Mouse (Mus musculus) bone marrow, adult 2 months (tissue): ENCODE measurements around the gene Kdm1b. TPM values are rescaled to one million over a fixed set of nuclear protein-coding genes. Genes with fewer than 3 reads are reported as not detected.
A peak's percentile ranks its signal among the peaks of the same experiment; 100 is the strongest.

Experiments used
- H3K27ac ChIP-seq: fragments of 200-500 bp; 2 replicates; pipeline ENCODE4 v1.5.1; 2012; ENCODE audit warnings: low read depth, mild to moderate bottlenecking, control low read depth, inconsistent platforms, low read length; ENCODE audit not compliant: control insufficient read depth, poor library complexity, insufficient read depth
- H3K4me1 ChIP-seq: fragments of 200-500 bp; 2 replicates; pipeline ENCODE4 v1.6.1; 2011; ENCODE audit warnings: low read length; ENCODE audit not compliant: control insufficient read depth, insufficient read depth
- H3K4me3 ChIP-seq: fragments of 200-500 bp; replicated peaks from 2 replicates; pipeline ENCODE3; 2011; ENCODE audit warnings: mild to moderate bottlenecking, low read depth, low read length, control low read depth; ENCODE audit not compliant: control insufficient read depth
- CTCF ChIP-seq: fragments of 200-500 bp; IDR thresholded peaks from 2 replicates; pipeline ENCODE4 v1.5.1; 2011; ENCODE audit warnings: low read length, control low read depth; ENCODE audit not compliant: control insufficient read depth, insufficient read depth
- POLR2A ChIP-seq: fragments of 200-500 bp; IDR thresholded peaks from 2 replicates; pipeline ENCODE4 v1.6.1; 2011; ENCODE audit warnings: low read depth, mild to moderate bottlenecking, control low read depth, low read length, borderline replicate concordance; ENCODE audit not compliant: control insufficient read depth
- WGBS: fragments of 180-500 bp; shearing (Covaris S2); methylation state at CpG from one replicate; pipeline ENCODE4 v1.1.7; 2018; 5-methylcytosine and 5-hydroxymethylcytosine counted together
- polyA plus RNA-seq: library from polyadenylated mRNA; stranded (reverse); fragments of >200 nt; gene quantifications from 2 replicates; pipeline ENCODE4 v1.2.4, GENCODE M21; 2011; ENCODE audit warnings: low replicate concordance; ENCODE audit not compliant: missing spikeins, insufficient read depth, insufficient read length

The Kdm1b gene
- polyA plus RNA-seq, 1 experiment, result 8.5 TPM

DNA sequence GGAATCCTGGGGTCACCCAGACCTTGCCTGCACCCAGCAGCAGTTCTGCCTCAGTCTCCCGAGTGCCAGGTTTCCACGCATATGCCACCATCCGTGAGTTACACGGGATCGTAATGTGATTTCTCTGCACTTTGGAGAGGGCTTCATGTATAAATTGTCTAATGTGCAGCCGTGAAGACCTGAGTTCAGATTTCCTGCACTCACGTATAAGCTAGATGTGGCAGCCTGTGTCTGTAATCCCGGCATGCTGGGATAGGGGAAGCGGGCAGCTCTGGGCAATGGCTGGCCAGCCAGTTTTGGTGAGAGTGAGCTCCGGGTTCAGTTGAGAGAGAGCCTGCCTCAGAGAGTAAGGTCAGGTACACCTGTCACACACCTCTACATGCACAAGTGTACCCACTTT lies 23.2 kb downstream of the Kdm1b start:
- Histone ChIP-seq H3K4me3 (no peak overlapping the region), H3K4me1 (no peaks in the 10 kb centered on the region), H3K27ac (no peak overlapping the region)
- WGBS, result 90% methylated on average over 10 of the region's 10 CpGs
- TF ChIP-seq CTCF (no peak), POLR2A (no peak)

DNA sequence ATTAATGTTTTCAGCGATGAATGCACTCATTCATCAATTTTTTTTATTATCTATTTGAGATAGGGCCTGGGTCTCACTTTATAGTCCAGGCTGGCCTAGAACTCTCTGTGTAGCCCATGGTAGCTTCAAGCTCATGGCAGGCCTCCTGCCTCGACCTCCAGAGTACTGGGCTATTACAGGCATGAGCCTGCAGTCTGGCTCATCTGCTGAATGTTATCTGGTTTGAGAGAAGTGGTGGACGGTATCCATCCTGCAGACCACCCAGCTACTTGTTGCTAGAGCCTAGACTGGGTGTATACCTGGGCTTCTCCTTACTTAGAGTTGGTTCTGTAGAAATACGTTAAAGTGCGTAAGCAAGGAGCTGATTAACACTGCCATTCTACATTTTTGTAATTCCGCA lies 23.7 kb downstream of the Kdm1b start:
- Histone ChIP-seq H3K27ac (no peak overlapping the region), H3K4me3 (no peak overlapping the region), H3K4me1 (no peaks in the 10 kb centered on the region)
- TF ChIP-seq CTCF (no peak), POLR2A (no peak)
- 84% methylated on average over 6 of the region's 6 CpGs for WGBS

DNA sequence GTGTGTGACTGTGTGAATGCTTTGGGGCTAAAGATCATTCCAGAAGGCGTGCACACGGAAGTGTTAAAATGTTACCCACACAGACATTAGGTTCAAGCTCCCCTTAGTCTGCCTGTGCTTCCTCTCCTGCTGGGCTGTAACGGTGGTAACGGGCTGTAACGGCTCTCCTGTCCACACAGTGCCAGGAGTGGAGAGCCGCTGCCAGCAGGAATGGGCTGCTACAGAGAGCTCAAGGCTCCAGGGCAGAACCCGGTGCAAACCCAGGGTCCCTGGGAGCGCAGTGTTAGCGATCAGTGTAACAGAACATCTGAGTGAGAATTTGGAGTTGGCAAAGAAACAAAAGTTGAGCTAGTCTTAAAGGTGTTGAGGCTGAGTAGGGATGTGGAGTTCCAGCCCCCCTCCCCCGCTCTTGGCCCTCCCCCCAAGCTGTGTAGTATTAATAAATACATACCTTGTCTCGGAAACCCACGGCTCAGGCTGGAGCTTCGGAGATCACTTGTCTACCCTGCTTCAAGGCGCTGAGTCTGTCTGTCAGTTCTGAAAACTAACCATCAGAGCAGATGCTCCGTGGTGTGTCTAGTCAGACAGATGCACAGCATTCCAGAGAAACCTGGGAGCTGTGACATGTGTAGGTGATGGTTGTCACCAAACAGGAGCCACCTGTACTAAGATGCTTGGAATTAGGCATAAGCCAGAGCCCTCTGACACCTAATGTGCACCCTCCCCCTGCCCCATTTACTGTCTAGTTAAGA lies 27.2 kb downstream of the Kdm1b start:
- Histone ChIP-seq H3K4me3 (no peak overlapping the region), H3K27ac (no peak overlapping the region), H3K4me1 (no peaks in the 10 kb centered on the region)
- no peak for TF ChIP-seq POLR2A
- no peak for TF ChIP-seq CTCF
- WGBS, result 89% methylated on average over 15 of the region's 15 CpGs

DNA sequence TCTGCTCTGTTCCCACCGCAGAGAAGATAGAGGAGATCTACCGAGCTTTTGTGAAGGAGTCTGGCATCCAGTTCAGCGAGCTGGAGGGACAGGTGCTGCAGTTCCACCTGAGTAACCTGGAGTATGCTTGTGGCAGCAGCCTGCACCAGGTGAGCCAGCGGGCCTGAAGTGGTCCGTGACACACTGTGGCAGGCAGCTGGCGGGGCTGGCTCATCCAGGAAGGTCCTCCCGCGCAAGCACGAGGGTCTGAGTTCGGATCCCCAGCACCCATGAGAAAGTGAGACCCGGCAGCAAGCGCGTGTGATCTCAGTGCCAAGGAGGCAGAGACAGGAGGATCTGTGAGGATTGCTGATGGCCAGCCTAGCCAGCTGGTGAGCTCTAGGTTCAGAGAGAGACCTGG lies 28.6 kb downstream of the Kdm1b start:
- no peak for TF ChIP-seq CTCF
- no peaks in the 10 kb centered on the region for H3K4me1 ChIP-seq
- WGBS, result 89% methylated on average over 13 of the region's 13 CpGs
- no peak overlapping the region for H3K4me3 ChIP-seq
- no peak overlapping the region for H3K27ac ChIP-seq

DNA sequence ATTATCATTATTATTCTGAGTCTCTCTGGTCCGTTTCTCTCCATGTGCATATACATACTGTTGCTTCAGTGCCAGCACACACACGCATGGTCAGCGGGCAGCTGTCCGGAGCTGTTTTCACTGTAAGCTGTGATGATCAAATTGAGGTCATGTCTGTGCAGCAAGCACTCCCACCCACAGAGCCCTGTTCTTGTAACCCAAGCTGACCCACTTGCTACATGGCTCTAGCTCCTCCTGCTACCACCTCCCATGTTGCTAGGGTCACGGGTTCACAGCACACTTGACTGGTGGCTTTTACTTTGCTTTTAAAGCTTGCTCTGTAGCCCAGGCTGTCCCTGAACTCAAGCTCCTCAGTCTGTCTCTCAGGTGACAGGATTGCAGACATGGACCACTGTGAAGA lies 29.2 kb downstream of the Kdm1b start:
- no peak for TF ChIP-seq POLR2A
- TF ChIP-seq CTCF, result no peak
- Histone ChIP-seq H3K4me1 (no peaks in the 10 kb centered on the region), H3K27ac (no peak overlapping the region), H3K4me3 (no peak overlapping the region)
- WGBS, result 86% methylated on average over 5 of the region's 5 CpGs

DNA sequence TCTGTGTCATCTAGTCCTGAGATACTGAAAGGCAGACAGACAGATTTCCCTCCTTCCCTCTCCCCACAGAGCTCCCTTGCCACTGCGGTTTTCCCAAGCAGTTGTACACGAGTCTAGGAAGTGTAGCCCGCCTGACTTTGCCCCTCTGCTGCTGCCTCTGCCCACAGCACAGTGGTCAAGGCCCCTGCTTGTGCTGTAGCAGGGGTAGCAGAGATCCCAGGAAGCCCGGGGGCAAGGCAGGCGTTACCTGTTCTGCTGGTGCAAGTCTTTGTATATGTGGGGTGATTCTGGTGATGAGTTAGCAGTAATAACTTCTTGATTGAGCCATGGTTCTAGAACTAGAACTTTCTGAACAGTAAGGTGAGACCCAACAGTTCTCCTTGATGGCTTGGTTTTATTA lies 32.9 kb downstream of the Kdm1b start:
- 80% methylated on average over 5 of the region's 5 CpGs for WGBS
- Histone ChIP-seq H3K27ac (no peak overlapping the region), H3K4me3 (no peak overlapping the region), H3K4me1 (no peaks in the 10 kb centered on the region)
- no peak for TF ChIP-seq CTCF
- no peak for TF ChIP-seq POLR2A

DNA sequence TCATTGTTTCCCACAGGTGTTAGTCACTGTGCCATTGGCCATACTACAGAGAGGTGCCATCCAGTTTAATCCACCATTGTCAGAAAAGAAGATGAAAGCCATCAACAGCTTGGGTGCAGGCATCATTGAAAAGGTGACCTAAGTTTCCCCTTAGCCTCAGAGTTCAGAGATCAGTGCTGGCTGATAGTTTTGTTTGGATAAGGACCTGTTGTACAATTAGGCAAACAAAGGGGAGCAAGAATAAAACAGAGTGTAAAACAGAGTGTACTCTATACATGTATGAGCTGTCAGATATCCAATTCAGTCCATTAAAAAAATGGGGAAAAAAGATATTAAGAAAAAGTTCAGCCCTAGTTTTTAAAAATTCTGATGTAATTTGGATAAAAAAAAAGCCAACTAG lies 34.1 kb downstream of the Kdm1b start:
- Histone ChIP-seq H3K4me3 (no peak overlapping the region), H3K4me1 (no peaks in the 10 kb centered on the region), H3K27ac (no peak overlapping the region)
- TF ChIP-seq POLR2A (no peak), CTCF (no peak)

DNA sequence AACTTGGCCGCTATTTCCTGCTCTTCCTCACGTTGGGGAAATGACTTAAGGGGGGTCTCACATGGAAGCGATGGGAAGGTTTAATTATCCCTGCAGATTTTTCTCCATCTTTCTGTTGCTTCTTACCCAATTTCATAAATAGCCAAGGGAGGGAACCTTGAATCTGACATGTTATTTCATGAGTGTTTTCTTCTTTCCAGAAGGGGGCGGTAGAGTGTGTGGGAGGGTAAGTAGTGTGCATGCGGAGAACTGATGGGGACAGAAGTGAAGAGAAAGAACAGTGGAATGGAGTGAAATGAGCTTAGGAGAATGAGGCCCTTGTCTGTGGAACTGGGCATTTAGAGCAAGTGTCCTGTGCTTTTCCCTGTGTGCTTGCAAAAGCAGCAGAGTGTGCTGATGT lies 35.5 kb downstream of the Kdm1b start:
- WGBS, result 78% methylated on average over 5 of the region's 5 CpGs
- no peak overlapping the region for H3K27ac ChIP-seq
- no peak for TF ChIP-seq CTCF
- no peak for TF ChIP-seq POLR2A

DNA sequence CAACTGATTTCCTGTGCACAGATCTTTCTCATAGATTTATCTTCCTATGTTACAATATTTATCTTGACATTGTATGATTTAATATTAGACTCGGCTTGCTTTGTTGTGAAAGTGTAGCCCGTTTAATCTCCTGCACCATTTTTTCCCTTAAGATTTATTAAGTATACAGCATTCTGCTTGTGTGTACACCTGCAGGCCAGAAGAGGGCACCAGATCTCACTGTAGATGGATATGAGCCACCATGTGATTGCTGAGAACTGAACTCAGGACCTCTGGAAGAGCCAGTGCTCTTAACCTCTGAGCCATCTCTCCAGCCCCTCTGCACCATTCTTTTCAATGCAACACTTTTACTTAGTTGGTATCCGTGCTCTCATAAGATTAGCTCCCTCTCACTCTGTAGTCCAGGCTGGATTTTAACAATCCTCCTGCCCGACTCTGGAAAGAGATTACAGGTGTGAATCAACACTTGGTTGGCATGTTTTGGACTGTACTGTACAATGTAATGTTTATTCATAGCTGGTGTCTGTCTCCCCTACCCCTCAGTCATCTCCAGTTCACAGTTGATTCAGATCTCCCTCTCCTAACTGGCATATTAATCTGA lies 37.7 kb downstream of the Kdm1b start:
- no peak for TF ChIP-seq POLR2A
- peak; percentile 43 for TF ChIP-seq CTCF
- Histone ChIP-seq H3K27ac (no peak overlapping the region), H3K4me3 (no peak overlapping the region), H3K4me1 (no peaks in the 10 kb centered on the region)
- WGBS, result 86% methylated on average over 4 of the region's 4 CpGs

More for the DNA sequence above, 35.5 kb downstream of the Kdm1b start:
- H3K4me3 ChIP-seq, result no peak overlapping the region
- H3K4me1 ChIP-seq, result no peaks in the 10 kb centered on the region
